Mouse (Mus musculus) myocyte (in vitro differentiated cells): Measurements from ENCODE around the gene Mrpl58. TPM values are rescaled to one million over a fixed set of nuclear protein-coding genes. Genes with fewer than 3 reads are reported as not detected.

ENCODE experiments used
- H3K27me3 ChIP-seq: one replicate; pipeline ENCODE4 v1.6.1; 2011; ENCODE audit not compliant: control insufficient read depth, insufficient read depth, insufficient read length
- H3K36me3 ChIP-seq: one replicate; pipeline ENCODE4 v1.6.1; 2011; ENCODE audit not compliant: control insufficient read depth, insufficient read depth
- H3K4me2 ChIP-seq: one replicate; pipeline ENCODE4 v1.6.1; 2011; ENCODE audit warnings: low read depth, control low read depth
- H3K4me3 ChIP-seq: one replicate; pipeline ENCODE4 v1.5.1; 2011; ENCODE audit warnings: mild to moderate bottlenecking, control low read depth, moderate library complexity
- H3K79me2 ChIP-seq: one replicate; pipeline ENCODE4 v1.6.1; 2011; ENCODE audit not compliant: control insufficient read depth, insufficient read depth
- H3ac ChIP-seq: one replicate; pipeline ENCODE4 v1.6.1; 2011; ENCODE audit not compliant: control insufficient read depth, insufficient read length
- CEBPB ChIP-seq: IDR thresholded peaks from 2 replicates; pipeline ENCODE4 v1.6.1; 2011; ENCODE audit warnings: mild to moderate bottlenecking, moderate library complexity; ENCODE audit not compliant: poor library complexity, insufficient read depth, severe bottlenecking
- E2F4 ChIP-seq: IDR thresholded peaks from one replicate; pipeline ENCODE4 v1.6.1; 2011; ENCODE audit warnings: mild to moderate bottlenecking, control low read depth, moderate library complexity; ENCODE audit not compliant: insufficient read depth
- MAX ChIP-seq: IDR thresholded peaks from one replicate; pipeline ENCODE4 v1.6.1; 2011; ENCODE audit warnings: low read depth, mild to moderate bottlenecking, control low read depth
- MYOD1 ChIP-seq, 3 experiments: IDR thresholded peaks; one replicate each; pipeline ENCODE4 v1.6.1; 2011; ENCODE audit warnings: control low read depth in 2 of 3, low read depth in 2 of 3, mild to moderate bottlenecking in 2 of 3, moderate library complexity in 1 of 3; ENCODE audit not compliant: insufficient read length in 2 of 3, control insufficient read depth in 1 of 3
- MYOG ChIP-seq, 3 experiments: IDR thresholded peaks; one replicate each; pipeline ENCODE4 v1.6.1; 2011; ENCODE audit warnings: control low read depth in 2 of 3, low read depth in 2 of 3, mild to moderate bottlenecking in 2 of 3; ENCODE audit not compliant: insufficient read length in 2 of 3, control insufficient read depth in 1 of 3, insufficient read depth in 1 of 3
- POLR2A ChIP-seq: IDR thresholded peaks from one replicate; pipeline ENCODE4 v1.6.1; 2011; ENCODE audit warnings: low read depth, mild to moderate bottlenecking, control low read depth, moderate library complexity; ENCODE audit not compliant: insufficient read length
- POLR2AphosphoS2 ChIP-seq: IDR thresholded peaks from one replicate; pipeline ENCODE4 v1.6.1; 2011; ENCODE audit warnings: low read depth, control low read depth; ENCODE audit not compliant: insufficient read length
- REST ChIP-seq: IDR thresholded peaks from one replicate; pipeline ENCODE4 v1.6.1; 2011; ENCODE audit warnings: mild to moderate bottlenecking, control low read depth, moderate library complexity; ENCODE audit not compliant: insufficient read depth, insufficient read length
- SRF ChIP-seq: IDR thresholded peaks from one replicate; pipeline ENCODE4 v1.6.1; 2011; ENCODE audit warnings: low read depth; ENCODE audit not compliant: control insufficient read depth, insufficient read length
- TCF12 ChIP-seq: IDR thresholded peaks from one replicate; pipeline ENCODE4 v1.6.1; 2011; ENCODE audit warnings: mild to moderate bottlenecking, control low read depth; ENCODE audit not compliant: poor library complexity, insufficient read depth, severe bottlenecking
- TCF3 ChIP-seq: IDR thresholded peaks from one replicate; pipeline ENCODE4 v1.6.1; 2011; ENCODE audit warnings: low read depth, control low read depth; ENCODE audit not compliant: insufficient read length
- USF1 ChIP-seq: IDR thresholded peaks from one replicate; pipeline ENCODE4 v1.6.1; 2011; ENCODE audit warnings: low read depth, mild to moderate bottlenecking, control low read depth, moderate library complexity
- polyA plus RNA-seq: library from polyadenylated mRNA; unstranded; fragments of >200 nt; fragmentation: generic; extraction: Trizol; gene quantifications from one replicate; pipeline ENCODE4 v1.2.1, GENCODE M21; 2012; ENCODE audit warnings: missing spikeins

Gene Mrpl58
- polyA plus RNA-seq, 1 experiment, result 201 TPM

GRCm38 (mm10) chr11:115377254-115377653 is 26.3 kb upstream of the Mrpl58 start:
- TF ChIP-seq MYOD1 (IDR thresholded peaks at IDR 0.05; ENCODE audit: control insufficient read depth in 1 of 3, insufficient read length in 2 of 3, low read depth in 2 of 3) (no peak), CEBPB (0 out of 2 replicates have a peak, but pooled peaks have one; percentile 5)
- peak overlapping the region; percentile 14 for H3K4me3 ChIP-seq
- H3K4me2 ChIP-seq, result peak overlapping the region; percentile 77
- peaks cover 1% of the 10 kb centered on the region for H3K79me2 ChIP-seq
- no peaks in the 10 kb centered on the region for H3K27me3 ChIP-seq
- no peak overlapping the region for H3ac ChIP-seq
- H3K36me3 ChIP-seq, result no peaks in the 10 kb centered on the region

DNA sequence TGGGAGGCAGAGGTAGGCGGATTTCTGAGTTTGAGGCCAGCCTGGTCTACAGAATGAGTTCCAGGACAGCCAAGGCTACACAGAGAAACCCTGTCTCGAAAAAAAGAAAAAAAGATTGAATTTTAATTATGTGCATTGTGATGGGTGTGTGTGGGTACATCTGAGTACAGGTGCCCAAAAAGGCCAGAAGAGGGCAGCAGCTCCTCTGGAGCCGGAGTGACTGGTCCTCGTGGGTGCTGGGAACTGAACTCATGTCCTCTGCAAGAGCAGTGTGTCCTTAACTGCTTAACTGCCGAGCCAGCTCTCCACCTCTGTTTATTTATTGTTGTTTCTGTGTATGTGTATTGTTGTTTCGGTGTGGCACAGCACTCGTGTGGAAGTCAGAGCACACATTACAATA is 25.7 kb upstream of the Mrpl58 start:
- Histone ChIP-seq H3K4me3 (no peak overlapping the region), H3K36me3 (no peaks in the 10 kb centered on the region), H3K79me2 (peaks cover 7% of the 10 kb centered on the region), H3K4me2 (no peak overlapping the region), H3K27me3 (no peaks in the 10 kb centered on the region), H3ac (no peak overlapping the region)
- TF ChIP-seq USF1 (no peak), POLR2A (no peak), MYOG (IDR thresholded peaks at IDR 0.05; ENCODE audit: control insufficient read depth in 1 of 3, insufficient read depth in 1 of 3, insufficient read length in 2 of 3, low read depth in 2 of 3) (no peak), E2F4 (no peak), MYOD1 (IDR thresholded peaks at IDR 0.05; ENCODE audit: control insufficient read depth in 1 of 3, insufficient read length in 2 of 3, low read depth in 2 of 3) (no peak), REST (no peak), POLR2AphosphoS2 (no peak), SRF (no peak), MAX (no peak), TCF12 (no peak), CEBPB (no peak), TCF3 (no peak)

- Histone ChIP-seq H3K4me2 (peak overlapping the region; percentile 69), H3K79me2 (peaks cover 42% of the 10 kb centered on the region), H3ac (peak overlapping the region; percentile 86), H3K36me3 (no peaks in the 10 kb centered on the region), H3K4me3 (peak overlapping the region; percentile 71), H3K27me3 (no peaks in the 10 kb centered on the region)
- TF ChIP-seq MAX (no peak), TCF12 (no peak), REST (no peak), USF1 (no peak), MYOD1 (IDR thresholded peaks at IDR 0.05; ENCODE audit: control insufficient read depth in 1 of 3, insufficient read length in 2 of 3, low read depth in 2 of 3) (no peak), POLR2A (no peak), TCF3 (no peak), MYOG (IDR thresholded peaks at IDR 0.05; ENCODE audit: control insufficient read depth in 1 of 3, insufficient read depth in 1 of 3, insufficient read length in 2 of 3, low read depth in 2 of 3) (no peak), CEBPB (no peak), POLR2AphosphoS2 (no peak), E2F4 (no peak), SRF (no peak)
These were observed 22.3 kb upstream of the Mrpl58 start for GRCm38 (mm10) chr11:115381276-115381675.

DNA sequence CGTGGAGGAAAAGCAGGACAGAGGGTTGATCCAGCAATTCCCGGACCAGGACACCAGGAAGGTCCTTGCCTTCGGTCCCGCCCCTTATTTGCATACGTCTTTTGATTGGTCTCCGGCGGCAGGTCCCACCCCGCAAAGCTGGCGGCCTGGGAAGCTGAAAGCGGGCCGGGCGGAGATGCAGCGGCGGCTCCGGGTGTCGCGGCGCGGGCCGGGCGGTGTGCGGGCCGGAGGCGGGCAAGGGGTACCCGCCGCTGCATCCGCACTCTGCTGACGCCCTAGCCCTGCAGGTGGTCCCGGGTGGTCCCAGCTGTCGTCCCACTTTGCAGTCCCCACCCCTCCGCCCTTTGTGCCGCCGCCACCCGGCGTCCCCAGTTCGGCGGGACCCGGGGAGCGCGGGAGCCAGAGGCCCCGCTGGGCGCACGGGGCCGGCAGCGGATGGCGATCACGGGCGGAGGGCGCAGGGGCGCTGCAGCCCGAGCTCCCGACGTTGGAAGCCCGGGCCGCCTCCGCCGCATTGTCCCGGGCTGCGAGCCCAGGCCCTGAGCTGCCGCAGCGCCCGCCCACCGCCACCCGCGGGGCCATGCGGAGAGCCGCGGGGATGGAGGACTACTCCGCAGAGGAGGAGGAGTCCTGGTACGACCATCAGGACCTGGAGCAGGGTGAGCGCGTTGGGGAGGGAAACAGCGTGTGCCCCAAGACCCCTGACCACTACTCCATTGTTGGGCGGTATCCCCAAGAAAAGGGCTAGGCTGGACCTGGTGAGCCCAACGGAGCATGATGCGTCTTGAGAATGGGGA is 21.6 kb upstream of the Mrpl58 start, which contains the start of gene Cdr2l:
Gene Cdr2l, plus strand, starts transcription at position 174 of the 797 bp plus-strand sequence.
- Histone ChIP-seq H3K36me3 (no peaks in the 10 kb centered on the region), H3K27me3 (no peaks in the 10 kb centered on the region), H3ac (peak within 1 kb of the TSS; percentile 86), H3K4me3 (peak within 1 kb of the TSS; percentile 71), H3K4me2 (peak within 1 kb of the TSS; percentile 69), H3K79me2 (peaks cover 48% of the 10 kb centered on the region)
- TF ChIP-seq POLR2A, result peak; percentile 98
- TF ChIP-seq MYOD1 (IDR thresholded peaks at IDR 0.05; ENCODE audit: control insufficient read depth in 1 of 3, insufficient read length in 2 of 3, low read depth in 2 of 3), result peak in 1 of 3 experiments; percentile 21
- TF ChIP-seq POLR2AphosphoS2, result peak; percentile 98
- no peak for TF ChIP-seq MYOG (IDR thresholded peaks at IDR 0.05; ENCODE audit: control insufficient read depth in 1 of 3, insufficient read depth in 1 of 3, insufficient read length in 2 of 3, low read depth in 2 of 3)

DNA sequence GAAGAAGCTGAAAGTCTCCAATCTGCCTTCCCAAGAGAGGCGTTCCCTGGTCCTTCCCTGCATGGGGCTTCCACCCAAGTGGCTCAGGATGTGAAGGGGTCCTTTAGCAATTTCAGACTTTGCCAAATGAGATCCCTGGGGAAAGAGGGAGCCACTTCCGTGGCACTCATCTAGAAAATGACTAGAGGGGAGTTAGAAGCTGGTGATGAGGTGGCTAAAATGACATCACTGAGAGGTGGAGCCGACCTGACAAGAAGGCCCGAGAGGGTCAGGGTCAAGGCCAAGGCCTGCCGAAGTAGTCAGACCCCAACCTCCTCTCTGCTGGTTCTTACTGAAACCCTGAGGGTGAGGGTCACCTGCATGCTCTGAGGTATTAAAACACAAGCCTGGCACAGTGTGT is 20.7 kb upstream of the Mrpl58 start:
- no peak for TF ChIP-seq MYOG (IDR thresholded peaks at IDR 0.05; ENCODE audit: control insufficient read depth in 1 of 3, insufficient read depth in 1 of 3, insufficient read length in 2 of 3, low read depth in 2 of 3)
- TF ChIP-seq POLR2AphosphoS2, result peak; percentile 36
- peak overlapping the region; percentile 66 for H3K4me2 ChIP-seq

More for the DNA sequence above, 20.7 kb upstream of the Mrpl58 start:
- H3K27me3 ChIP-seq, result no peaks in the 10 kb centered on the region
- H3ac ChIP-seq, result peak overlapping the region; percentile 86
- H3K4me3 ChIP-seq, result peak overlapping the region; percentile 71
- peaks cover under 1% of the 10 kb centered on the region for H3K36me3 ChIP-seq
- H3K79me2 ChIP-seq, result peaks cover 58% of the 10 kb centered on the region
